Mouse (Mus musculus) yolk sac, embryonic 10.5 days (tissue): Measurements from ENCODE around the gene Ppp3ca.

ENCODE experiments used
- DNase-seq: peaks from one replicate; pipeline ENCODE4 v3.0.0-alpha.2; 2017; ENCODE audit warnings: low spot score

The Ppp3ca gene

DNA sequence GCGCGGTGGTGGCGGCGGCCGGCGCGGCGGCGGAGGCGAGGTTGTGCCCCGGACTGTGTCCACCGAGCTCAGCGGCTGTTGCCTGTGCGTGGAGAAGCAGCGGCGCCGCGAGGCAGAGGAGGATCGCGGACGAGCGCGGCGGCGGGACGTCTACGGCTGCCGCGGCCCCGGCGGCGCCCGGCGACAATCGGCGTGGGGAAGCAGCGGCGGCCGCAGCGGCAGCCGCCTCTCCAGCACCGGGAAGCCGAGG, at the start of gene Ppp3ca:
Ppp3ca (plus strand) TSS at position 15 of the 250 bp plus-strand sequence.
- DNase-seq, result no peak

DNA sequence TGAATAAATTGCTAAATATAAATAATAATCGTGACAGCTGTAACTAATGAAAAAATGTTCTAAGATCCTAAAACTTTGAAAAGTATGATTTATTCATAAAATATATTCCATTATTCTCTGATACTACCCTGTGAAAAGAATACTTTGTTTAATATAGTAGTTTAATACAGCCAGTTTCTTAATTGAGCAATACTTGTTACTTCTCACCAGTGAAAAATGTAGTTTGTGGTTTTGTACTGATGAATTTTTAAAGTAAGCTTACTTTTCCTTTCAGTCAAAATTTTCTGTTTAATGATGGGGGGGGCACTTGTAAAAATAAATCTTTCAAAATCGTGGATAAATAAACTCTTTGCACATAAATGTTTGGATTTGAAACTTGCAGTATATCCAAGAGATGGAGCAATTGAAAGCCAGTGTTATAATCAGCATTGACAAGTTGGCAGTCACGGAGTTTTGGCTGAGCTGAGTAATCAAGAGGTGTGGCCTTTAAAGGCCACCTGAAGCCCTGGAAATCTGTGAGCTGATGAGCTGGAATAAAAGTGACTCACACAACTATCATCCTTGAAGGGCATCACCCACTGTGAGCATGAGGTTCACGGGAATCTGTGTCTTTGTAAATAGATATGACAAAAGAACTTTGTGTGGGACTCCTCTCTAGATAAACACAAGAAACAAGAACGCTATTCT, 29.2 kb upstream of the Ppp3ca start:
- DNase-seq, result no peak

DNA sequence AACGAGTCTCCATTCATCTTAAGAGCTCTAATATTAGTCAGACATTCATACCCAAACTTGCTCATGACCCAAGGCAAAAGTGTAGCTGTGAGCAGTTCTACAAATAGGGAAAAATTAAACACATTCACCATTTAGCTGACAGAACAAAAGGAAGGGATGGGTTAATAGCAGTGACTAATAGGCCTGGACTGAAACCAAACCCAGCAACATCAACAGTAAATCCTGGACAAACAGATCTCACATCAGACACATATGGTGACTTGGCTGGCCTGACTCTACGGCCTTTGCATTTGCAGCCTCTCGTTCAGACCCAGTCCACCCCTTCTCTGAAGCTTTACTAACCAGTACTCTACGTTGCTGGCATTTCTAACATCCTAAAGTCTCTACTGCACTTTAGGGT, 19.0 kb upstream of the Ppp3ca start:
- DNase-seq, result no peak

DNA sequence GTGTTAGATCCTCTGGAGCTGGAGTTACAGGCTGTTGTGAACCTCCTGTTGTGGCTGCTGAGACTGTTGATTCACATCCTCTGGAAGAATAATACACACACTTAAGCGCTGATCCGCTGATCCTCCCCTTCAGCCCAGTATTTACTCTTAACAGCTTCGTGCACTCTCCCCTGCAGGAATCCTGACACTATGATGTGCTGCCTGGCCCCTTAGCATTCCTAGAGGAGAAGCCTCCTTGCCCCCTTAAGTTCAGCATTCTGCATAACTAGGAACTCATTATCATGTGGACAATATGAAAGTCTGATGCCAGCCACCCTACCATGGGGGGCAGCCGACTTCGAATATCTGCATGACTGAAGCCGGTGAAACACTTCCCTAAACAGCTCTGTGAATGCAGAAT, 18.4 kb upstream of the Ppp3ca start:
- no peak for DNase-seq

DNA sequence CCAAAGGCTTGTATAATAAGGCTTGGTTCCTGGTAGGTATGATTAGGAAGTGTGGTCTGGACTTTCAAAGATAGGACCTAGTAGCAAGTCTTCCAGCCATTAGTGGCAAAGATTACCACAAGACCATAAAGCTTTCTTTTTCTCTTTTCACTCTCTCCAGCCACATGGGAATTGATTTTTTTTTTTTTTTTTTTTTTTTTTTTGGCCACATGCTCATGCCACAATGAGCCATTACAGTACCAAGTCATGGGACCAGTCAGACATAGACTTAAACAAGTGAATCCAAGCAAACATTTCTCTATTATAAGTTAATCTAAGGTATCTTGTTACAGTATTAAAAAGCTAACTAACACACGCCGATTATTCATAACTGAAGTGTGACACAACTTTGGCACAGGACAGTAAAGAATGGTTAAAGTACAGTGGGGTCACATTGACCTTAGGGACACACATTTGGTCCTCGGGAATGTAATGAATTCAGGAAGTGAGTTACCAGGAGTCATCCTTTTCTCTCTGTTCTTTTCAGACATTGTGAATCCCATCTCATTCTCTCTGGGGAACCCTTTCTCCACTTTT, 13.4 kb upstream of the Ppp3ca start:
- DNase-seq, result no peak

DNA sequence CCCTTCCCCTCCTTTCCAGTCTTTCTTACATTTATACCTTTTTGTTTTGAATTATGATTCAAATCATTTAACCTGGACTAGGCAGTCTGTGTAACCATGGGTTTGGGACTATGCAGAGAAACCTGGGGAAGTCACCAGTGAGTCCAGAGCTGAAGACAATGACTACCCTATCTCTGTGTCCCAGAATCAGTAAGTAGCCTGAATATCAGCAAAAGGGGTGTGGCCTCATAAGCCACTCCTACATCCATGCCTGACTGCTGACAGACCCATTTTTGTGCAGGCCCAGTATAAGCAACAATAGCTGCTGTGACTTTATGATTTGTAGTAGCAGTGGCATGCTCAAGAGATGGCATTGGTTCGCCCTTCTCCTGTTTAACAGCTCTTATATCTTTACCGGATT, 11.2 kb upstream of the Ppp3ca start:
- DNase-seq, result no peak

DNA sequence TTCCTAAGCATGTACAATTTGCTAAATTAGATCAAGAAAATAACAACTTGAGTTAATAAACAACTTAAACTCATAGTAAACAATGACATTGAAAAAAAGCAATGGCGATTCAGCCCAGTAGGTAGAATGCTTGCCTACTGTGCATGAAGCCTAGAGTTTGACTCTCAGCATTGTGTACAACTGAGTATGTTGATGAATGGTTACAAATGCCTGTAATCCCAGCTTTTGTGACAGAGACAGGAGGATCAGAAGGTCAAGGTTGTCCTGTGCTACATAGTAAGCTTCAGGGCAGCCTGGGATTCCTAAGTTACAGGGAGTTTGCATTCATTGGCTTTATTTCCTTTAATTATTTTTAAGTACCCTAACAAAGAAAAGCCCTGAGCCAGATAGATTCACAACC, 4.8 kb upstream of the Ppp3ca start:
- no peak for DNase-seq

DNA sequence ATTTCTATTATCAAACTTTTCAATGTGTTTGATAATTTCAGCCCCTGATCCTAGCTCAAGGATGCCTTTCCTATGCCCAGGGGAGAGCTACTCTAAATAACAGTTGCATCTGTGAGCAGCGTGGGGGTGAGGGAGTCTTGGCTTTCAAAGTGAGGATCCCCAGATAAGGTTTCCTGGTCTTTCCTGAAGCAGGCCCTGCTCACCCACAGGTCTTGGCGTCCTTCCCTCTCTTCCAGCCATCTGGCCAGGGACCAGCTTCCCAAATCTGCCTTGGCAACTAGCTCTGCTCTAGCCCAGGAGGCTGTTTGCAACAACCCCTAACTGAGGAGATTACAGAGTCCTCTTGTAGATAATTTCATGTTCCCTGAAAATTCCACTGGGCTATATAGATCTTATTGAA, 1.9 kb upstream of the Ppp3ca start:
- DNase-seq, result no peak

DNA sequence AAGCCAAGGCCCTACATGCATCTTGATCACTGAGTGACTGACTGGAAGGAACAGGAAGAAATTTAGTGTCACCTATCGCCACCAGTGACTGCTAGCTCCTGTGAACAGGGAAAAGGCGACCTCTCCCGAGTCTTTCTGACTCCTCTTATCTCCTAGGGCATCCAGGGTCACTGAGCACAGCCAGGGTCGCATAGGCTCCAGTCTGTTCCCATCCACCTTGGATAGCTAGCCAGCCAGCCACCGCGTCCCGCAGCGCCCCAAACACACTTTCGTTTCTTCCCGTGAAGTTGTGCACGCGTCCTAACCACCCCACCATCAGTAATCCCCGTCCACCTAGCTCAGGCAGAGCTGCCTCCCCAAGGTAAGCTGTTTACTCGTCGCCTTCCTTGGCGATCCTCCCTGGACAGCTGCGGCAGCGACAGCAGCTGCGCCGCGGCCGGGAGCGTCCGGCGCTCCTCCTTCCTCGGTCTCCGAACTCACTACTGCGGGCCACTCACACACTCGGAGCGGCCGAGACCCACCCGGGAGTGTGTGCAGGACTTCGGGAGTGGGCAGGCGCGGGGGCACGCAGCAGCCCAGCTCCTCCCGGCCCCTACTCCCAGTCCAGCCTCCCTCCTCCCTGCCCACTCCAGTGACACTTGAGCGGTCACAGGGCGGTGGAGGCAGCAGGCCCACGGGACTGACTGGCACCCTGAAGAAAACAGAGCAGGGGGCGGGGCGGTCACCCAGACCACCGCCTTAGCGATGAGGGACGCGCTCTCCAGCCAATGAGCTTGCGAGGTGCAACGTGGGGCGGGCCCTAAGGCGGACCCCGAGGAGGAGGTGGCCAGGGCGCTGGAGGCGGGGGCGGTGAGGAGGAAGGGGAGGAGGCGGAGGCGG, 454 bp upstream of the Ppp3ca start:
- DNase-seq, result peak; percentile 99

DNA sequence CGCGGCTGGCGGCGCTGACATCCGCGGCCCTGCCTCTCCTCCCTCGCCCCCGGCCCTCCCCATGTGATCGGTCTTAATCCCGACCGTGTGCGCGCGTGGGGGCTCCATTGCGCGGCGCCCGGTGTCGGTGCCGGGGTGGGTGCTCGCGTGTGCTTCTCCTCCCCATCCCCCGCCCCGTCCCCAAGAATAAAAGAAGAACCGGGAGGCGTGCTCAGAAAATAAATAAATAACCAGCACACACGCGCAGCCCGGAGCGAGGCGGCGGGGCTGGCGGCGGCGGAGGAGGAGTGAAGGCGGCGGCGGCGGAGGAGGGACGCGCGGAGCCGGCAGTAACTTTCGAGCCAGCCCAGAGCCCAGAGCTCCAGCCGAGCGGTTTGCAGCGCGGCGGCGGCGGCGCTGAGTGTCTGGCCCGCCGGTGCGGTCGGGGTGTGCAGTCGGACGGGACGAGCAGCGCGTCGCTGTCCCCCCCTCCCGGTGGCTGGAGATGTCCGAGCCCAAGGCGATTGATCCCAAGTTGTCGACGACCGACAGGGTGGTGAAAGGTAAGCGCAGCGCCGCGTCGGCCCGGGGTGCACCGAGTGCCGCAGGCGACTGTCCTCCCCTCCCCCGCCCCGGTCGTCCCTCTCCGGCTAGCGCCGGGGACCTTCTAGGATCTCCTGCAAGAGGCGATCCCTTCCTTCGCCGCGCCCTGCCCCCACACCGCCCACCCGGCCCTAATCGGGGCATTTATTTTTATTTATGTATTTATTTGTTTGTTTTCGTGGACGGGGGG, 622 bp downstream of the Ppp3ca start:
- DNase-seq, result peak; percentile 78

DNA sequence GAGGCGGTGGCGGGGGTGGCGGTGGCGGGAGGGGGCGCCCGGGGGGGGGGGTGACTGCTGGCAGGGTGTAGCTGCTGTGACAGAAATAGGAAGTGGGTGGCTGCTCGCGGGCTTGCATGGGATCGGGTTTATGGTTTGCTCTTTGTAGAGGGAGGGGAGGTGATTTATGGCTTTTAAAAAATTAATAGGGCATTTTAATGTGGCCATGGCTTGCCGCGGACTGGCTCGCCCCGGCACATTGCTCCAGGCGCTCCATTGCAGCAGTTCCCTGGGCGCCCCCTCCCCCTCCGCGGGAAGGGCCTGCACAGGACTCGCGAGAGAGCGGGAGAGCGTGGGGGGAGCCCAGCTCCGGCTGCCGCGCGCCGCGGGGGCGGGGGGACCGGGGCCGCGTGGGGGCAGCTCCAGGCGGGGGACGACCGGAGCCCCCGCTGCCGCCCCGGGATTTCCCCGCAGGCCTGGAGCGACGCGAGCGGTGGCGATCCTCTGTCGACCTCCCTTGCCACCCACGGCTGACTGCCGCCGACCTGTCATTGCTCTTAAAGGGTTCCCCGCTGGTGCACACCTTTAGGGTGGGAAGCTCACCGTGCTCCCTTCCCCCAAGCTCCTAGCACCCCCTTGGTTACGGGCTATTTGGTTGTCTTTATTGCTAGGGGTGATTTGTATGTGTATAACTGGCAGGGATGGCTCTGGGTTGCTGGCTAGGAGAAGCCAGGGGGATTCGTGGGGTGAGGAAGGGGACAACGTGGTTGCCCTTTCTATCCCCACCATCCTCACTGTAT, 1.4 kb downstream of the Ppp3ca start:
- peak; percentile 72 for DNase-seq

DNA sequence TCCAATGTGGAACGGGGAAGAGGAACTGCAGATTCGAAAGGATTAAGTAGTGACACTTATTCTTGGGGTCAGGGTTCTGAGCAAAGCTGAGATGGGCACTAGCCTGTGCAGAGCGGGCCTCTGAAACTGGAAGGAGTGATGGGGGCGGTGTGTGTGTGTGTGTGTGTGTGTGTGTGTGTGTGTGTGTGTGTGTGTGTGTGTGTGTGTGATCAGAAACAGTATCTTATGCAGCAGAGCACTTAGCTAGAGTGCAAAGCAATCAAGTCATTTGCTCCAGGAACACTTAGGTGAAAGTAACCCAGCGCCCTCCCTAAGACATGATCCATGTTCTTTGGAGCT, 2.0 kb downstream of the Ppp3ca start:
- DNase-seq, result no peak

DNA sequence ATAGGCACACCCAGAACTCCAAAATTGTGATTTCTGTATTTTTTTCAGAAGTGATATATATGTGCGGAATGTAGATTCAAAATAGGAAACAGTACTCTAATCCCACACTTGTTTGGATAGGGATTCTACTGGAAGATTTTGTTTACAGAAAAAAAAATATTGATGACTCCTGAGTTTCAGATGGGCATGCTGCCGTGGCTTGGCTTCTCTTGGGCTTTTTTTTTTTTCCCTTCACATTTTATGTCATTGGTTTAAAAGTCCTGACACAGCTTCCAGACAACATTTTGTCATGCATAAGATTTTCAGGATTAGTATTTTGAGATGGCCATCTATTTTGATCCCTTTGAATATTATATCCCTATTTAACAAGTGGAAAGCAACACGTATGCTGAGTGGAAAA, 2.9 kb downstream of the Ppp3ca start:
- DNase-seq, result no peak

DNA sequence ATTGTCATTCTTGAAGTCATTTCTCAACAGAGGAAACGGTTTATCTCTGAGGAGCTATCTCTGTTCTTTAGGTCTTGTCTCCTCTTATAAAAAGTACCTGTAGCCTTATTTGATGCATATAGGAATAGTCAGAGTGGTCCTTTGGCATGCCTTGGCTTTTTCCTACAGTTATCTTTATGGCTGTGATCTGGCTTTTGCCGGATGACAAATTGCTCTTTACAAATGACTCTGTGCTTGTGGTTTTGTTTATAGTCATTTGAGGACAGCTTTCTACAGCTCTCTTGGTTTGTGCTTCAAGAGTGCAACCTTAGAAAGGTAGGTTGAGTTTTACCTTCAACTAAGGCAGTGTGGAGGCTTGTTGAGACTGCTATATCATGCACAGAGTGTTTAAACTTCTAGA, 3.4 kb downstream of the Ppp3ca start:
- DNase-seq, result no peak

DNA sequence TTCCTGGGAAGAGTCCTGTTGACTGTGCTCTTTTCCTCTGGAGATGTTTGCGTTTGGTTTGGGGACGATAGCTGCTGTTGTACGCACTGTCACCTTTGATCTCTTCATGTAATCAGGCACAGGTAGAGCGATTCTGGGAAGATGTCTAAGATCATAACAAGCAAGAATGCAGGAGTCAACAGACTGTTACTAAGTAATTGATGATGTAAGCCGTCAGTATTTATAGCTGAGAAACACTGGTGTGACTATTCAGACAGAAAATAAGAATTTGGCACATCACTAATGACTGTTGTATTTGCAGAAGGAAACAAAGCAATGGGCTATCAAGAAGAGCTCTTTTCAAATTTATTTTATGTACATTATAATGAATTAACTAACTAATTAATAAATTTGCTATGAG, 4.6 kb downstream of the Ppp3ca start:
- peak; percentile 41 for DNase-seq

DNA sequence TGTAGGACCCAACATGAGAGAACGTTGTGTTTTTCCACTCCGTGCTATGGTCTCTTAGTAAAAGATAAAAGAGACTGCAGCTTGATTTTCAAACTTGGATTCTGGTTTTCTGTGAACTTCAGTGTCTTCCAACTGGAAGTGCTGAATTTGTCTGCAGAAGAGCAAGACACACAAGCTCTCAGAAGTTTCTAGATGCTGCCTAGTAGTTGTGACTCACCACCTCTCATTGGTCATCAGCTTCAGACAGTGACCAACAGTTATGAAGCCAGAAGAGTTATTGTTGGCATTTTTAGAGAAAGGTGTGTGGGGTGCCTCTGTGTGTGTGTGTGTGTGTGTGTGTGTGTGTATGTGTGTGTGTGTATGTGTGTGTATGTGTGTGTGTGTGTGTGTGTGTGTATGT, 7.1 kb downstream of the Ppp3ca start:
- no peak for DNase-seq

DNA sequence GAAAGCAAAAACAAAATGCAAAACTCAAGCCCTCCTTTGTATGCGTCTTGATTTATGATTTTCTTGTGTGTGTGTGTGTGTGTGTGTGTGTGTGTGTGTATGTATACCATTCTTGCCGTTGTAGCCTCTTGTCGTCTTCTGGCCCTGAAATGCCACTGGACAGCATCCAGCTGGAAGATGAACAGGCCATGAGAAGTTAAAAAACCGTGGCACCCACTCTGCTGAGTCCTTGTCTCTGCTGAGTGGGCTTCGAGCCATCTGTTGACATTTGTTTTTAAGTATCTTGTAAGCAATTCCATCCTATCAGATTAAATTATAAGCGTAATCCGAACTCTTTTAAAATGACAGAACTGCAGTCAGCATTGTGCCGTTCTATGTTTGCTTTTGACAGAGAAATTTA, 8.5 kb downstream of the Ppp3ca start:
- DNase-seq, result no peak

DNA sequence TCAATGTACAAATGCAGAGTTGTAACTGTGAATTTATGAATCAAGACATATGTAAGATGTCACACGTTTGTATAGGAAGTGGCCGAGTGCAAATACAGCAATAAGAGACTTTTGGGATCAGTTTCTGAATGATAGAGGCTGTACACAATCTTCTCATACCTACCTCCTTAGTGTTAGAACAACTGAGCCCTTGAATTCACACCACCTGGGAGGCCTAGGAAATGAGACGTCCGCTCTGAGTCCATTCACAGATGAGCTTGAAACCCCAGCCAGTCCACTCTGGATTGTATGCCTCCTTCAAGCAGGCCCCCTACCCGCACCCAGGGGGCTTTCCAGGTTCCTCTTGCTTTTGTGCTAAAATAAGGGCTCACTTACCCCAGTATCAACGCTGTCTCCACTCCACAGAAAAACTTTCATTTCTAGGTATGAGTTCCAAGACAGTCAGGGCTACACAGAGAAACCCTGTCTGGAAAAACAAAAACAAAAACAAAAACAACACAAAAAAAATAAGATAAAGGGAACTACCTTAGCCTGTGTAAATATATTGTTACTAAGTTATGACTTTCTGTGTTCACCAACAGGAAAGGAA, 10.1 kb downstream of the Ppp3ca start:
- no peak for DNase-seq

DNA sequence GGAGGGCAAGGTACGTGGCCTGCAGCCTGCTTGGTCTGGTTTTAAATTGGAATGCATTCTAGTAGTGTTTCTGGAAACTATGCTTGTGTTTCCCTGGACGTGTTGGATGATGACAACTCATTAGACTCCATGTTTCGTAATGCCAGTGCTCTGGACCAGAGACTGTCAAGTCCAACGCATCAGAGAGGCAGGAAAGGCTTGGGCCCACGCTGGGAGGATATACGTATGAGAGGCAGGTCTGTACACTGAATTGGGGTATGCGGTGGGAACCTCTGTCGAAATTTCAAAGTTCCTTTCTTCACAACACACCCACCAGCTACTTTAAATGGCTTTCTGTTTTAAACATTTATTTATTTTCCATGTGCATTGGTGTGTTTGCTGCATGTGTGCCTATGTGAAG, 12.3 kb downstream of the Ppp3ca start:
- DNase-seq, result no peak

DNA sequence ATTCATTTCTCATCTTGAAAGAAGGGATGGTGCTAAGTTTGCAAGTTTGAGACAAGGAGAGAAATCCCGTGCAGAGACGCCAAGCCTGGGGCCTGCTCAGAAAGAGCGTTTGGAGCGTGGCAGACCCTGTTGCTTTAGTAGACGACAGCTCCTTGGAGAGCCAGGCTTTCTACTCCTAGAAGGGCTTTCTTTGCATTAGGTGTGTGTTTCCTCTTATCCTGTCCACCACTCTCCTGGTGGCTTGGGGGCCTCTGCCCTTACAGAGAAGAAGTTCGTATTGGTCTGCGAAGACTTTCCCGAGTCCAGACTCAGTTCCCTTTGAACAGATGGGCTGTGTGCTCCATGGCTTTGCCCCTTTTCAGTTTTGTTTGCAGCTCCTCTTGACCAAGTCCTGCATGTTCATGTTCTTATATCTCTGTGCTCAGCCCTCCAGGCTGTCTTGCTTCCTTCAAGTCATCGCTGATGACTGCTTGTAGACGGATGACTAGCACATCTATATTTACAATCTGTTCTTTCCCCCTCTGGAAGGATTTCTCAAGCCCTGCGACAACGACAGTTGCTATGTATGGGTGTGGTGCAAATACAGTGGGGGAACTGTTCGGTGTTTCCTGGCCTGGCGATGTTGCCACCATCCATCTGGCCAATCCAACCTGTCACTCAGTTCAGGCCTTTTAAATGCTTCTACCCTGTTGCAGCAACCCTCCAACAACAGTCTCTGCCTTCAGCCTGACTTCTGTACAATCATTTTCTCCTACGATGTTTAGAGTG, 14.5 kb downstream of the Ppp3ca start:
- DNase-seq, result no peak

DNA sequence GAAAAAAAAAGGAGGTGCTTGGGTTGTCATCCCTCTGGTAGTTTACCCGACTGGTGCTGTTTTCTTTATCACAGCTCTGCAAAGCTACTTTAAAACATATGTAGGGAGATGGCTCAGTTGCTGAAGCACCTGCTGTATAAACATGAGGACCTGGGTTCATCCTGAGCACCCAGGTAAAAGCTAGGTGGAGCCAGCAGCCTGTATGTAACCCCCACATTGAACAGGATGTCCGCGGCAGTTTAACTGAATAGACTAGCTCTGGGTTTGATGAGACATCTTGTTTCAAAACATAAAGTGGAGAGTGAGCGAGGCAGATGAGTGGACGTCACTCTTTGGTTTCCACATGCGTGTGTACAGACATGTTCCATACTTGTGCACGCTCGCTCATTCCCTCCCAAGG, 16.5 kb downstream of the Ppp3ca start:
- no peak for DNase-seq
